Mouse (Mus musculus) erythroblast, adult 5-6 weeks (primary cell): ENCODE results near the gene Mul1. TPM values are rescaled to one million over a fixed set of nuclear protein-coding genes. Genes with fewer than 3 reads are reported as not detected.

ENCODE experiments used
- ATAC-seq: replicated peaks from 2 replicates; pipeline ENCODE4 v1.8.0; 2016; ENCODE audit warnings: moderate number of reproducible peaks, mild to moderate bottlenecking, moderate TSS enrichment, inconsistent platforms; ENCODE audit not compliant: poor library complexity, low FRiP score, severe bottlenecking
- total RNA-seq, 2 experiments: library from RNA; stranded (forward) in 1 of 2; stranded (reverse) in 1 of 2; fragments of 150-400 nt in 1 of 2; fragments of 200-764, 138-1000 nt in 1 of 2; gene quantifications; 2 replicates each; pipeline versions ENCODE4 v1.2.3 to v1.2.4; 2015 to 2017; ENCODE audit warnings: low replicate concordance in 2 of 2

Gene Mul1
- total RNA-seq, 2 experiments from 2014 or later, result 3.7 to 3.8 TPM

- ATAC-seq, result no peak
These were observed 23.7 kb downstream of the Mul1 start for GRCm38 (mm10) chr4:138458171-138458570.

GRCm38 (mm10) chr4:138458735-138459440 lies 24.4 kb downstream of the Mul1 start:
- no peak for ATAC-seq

GRCm38 (mm10) chr4:138459775-138460174 lies 25.3 kb downstream of the Mul1 start:
- no peak for ATAC-seq

- no peak for ATAC-seq
These were observed 26.4 kb downstream of the Mul1 start for GRCm38 (mm10) chr4:138460910-138461309.

GRCm38 (mm10) chr4:138461471-138461870 lies 27.0 kb downstream of the Mul1 start:
- no peak for ATAC-seq

GRCm38 (mm10) chr4:138462971-138463831 lies 28.7 kb downstream of the Mul1 start:
- ATAC-seq, result no peak

GRCm38 (mm10) chr4:138463832-138464487 lies 29.5 kb downstream of the Mul1 start:
- ATAC-seq, result no peak

GRCm38 (mm10) chr4:138464667-138465353 lies 30.3 kb downstream of the Mul1 start:
- ATAC-seq, result no peak

GRCm38 (mm10) chr4:138465446-138465845 lies 31.0 kb downstream of the Mul1 start:
- no peak for ATAC-seq

- ATAC-seq, result no peak
These were observed 32.2 kb downstream of the Mul1 start for GRCm38 (mm10) chr4:138466690-138467089.

GRCm38 (mm10) chr4:138467451-138467850 lies 33.0 kb downstream of the Mul1 start:
- ATAC-seq, result no peak

- ATAC-seq, result no peak
These were observed 34.6 kb downstream of the Mul1 start for GRCm38 (mm10) chr4:138469080-138469479.

- no peak for ATAC-seq
These were observed 36.8 kb downstream of the Mul1 start for GRCm38 (mm10) chr4:138471241-138471640.

- ATAC-seq, result no peak
These were observed 45.1 kb downstream of the Mul1 start for GRCm38 (mm10) chr4:138479595-138479994.

GRCm38 (mm10) chr4:138480962-138481361 lies 46.5 kb downstream of the Mul1 start:
- no peak for ATAC-seq

- ATAC-seq, result no peak
These were observed 48.2 kb downstream of the Mul1 start for GRCm38 (mm10) chr4:138482721-138483120.

- ATAC-seq, result no peak
These were observed 53.8 kb downstream of the Mul1 start for GRCm38 (mm10) chr4:138488241-138488640.

- no peak for ATAC-seq
These were observed 56.6 kb downstream of the Mul1 start for GRCm38 (mm10) chr4:138491088-138491487.
